Comparison of ENCODE assay signal across 9 mouse cellular contexts in the genomic region with DNA sequence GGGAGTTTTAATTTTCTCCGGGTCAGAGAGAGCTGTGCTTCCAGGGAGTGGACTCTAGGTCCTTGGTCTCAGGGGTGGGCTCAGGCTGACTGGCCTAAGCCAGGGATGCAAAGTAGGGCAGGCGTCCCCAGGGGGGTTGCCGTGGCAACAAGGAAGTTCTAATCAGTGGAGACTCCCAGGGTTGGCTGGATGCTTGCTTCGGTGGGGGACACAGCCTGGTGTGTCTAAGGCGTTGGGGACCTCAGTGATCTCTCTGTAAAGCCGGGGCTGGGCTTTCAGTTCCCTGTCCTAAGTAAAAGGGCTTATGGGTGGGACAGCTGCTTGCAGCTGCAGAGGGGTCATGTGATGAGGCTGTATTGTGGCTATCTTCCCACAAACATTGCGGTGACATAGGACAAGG.
DNase-seq lines count a peak whose midpoint lies in the region; ATAC-seq and TF ChIP-seq lines count a peak whose summit lies in the region.
"Had no signal": no experiment of that assay in that cellular context is flagged by ENCODE, and none has a peak within 500 bp of the region (broad histone marks: within the 10 kb centered on the region; RNA-seq: fewer than 3 reads in every experiment).

No protein-coding gene starts in this region.

- no peaks in the 10 kb centered on the region for H3K4me1 ChIP-seq in liver, postnatal 0 days (ENCODE audit: insufficient read depth)
- H3K4me1 ChIP-seq in liver, embryonic 12.5 days, result no peaks in the 10 kb centered on the region
- peaks cover 9% of the 10 kb centered on the region for H3K4me1 ChIP-seq in forebrain, embryonic 14.5 days (ENCODE audit: control insufficient read depth, insufficient read depth, low read length)
- H3K4me1 ChIP-seq in hindbrain, embryonic 13.5 days (replicated peaks), result peaks cover 43% of the 10 kb centered on the region
- H3K4me1 ChIP-seq: limb, embryonic 13.5 days had no signal

- TF ChIP-seq CTCF in liver, postnatal 0 days (IDR thresholded peaks at IDR 0.05; ENCODE audit: low read depth), result no peak

- no peaks in the 10 kb centered on the region for H3K36me3 ChIP-seq in liver, postnatal 0 days (replicated peaks; ENCODE audit: insufficient read depth, low read length)
- no peaks in the 10 kb centered on the region for H3K36me3 ChIP-seq in liver, embryonic 12.5 days
- no peaks in the 10 kb centered on the region for H3K36me3 ChIP-seq in forebrain, embryonic 14.5 days (ENCODE audit: control insufficient read depth, insufficient read depth, low read length)
- no peaks in the 10 kb centered on the region for H3K36me3 ChIP-seq in hindbrain, embryonic 13.5 days
- H3K36me3 ChIP-seq in splenic B cell, adult 2 months (ENCODE audit: control insufficient read depth, insufficient read depth, low read length, poor library complexity, severe bottlenecking), result no peaks in the 10 kb centered on the region
- H3K36me3 ChIP-seq: limb, embryonic 13.5 days had no signal

- ATAC-seq in liver, postnatal 0 days, result peak; percentile 43; the same call in 1 of the 2 replicates
- ATAC-seq in liver, embryonic 12.5 days, result no peak
- ATAC-seq in forebrain, embryonic 14.5 days, result peak; percentile 42; the same call in 1 of the 2 replicates
- ATAC-seq in hindbrain, embryonic 13.5 days (ENCODE audit: low FRiP score), result peak; percentile 38
- no peak for ATAC-seq in megakaryocyte, adult 5-6 weeks (ENCODE audit: poor library complexity, severe bottlenecking)

- no peak for DNase-seq in liver, postnatal 0 days
- peak; percentile 39 for DNase-seq in forebrain, embryonic 14.5 days (ENCODE audit: low spot score)
- peak; percentile 13 for DNase-seq in splenic B cell, adult 2 months (ENCODE audit: low read depth, low spot score)
- DNase-seq in layer of hippocampus, postnatal 14 days (ENCODE audit: low spot score in 2 of 2), result no peak
- no peak for DNase-seq in thymus, postnatal 14 days

- H3K27me3 ChIP-seq in liver, postnatal 0 days (ENCODE audit: insufficient read depth, low read length), result 0 out of 2 replicates have a peak, but pooled peaks cover 3% of the 10 kb centered on the region
- H3K27me3 ChIP-seq in liver, embryonic 12.5 days (replicated peaks), result peaks cover 17% of the 10 kb centered on the region; the same call in 1 of the 2 replicates
- H3K27me3 ChIP-seq in forebrain, embryonic 14.5 days (replicated peaks; ENCODE audit: control insufficient read depth, insufficient read depth, low read length), result no peaks in the 10 kb centered on the region
- 0 out of 2 replicates have a peak, but pooled peaks cover 5% of the 10 kb centered on the region for H3K27me3 ChIP-seq in hindbrain, embryonic 13.5 days
- H3K27me3 ChIP-seq in splenic B cell, adult 2 months (ENCODE audit: control insufficient read depth, insufficient read depth, low read length, poor library complexity, severe bottlenecking), result no peaks in the 10 kb centered on the region

- no peak overlapping the region for H3K4me3 ChIP-seq in liver, postnatal 0 days (ENCODE audit: low read depth, low read length)
- no peak overlapping the region for H3K4me3 ChIP-seq in liver, embryonic 12.5 days
- H3K4me3 ChIP-seq in forebrain, embryonic 14.5 days (ENCODE audit: low read depth, low read length), result no peak overlapping the region
- H3K4me3 ChIP-seq in hindbrain, embryonic 13.5 days, result no peak overlapping the region
- H3K4me3 ChIP-seq: limb, embryonic 13.5 days had no signal

- no peak overlapping the region for H3K9ac ChIP-seq in liver, postnatal 0 days (replicated peaks)
- H3K9ac ChIP-seq in liver, embryonic 12.5 days, result no peak overlapping the region
- no peak overlapping the region for H3K9ac ChIP-seq in forebrain, embryonic 14.5 days (ENCODE audit: low read length)
- H3K9ac ChIP-seq in hindbrain, embryonic 13.5 days, result no peak overlapping the region
- H3K9ac ChIP-seq: limb, embryonic 13.5 days had no signal

- 18% methylated on average over 7 of the region's 7 CpGs for WGBS in liver, postnatal 0 days (ENCODE audit: insufficient replicate concordance)
- WGBS in liver, embryonic 12.5 days (ENCODE audit: insufficient replicate concordance), result 21% methylated on average over 7 of the region's 7 CpGs
- WGBS in forebrain, embryonic 14.5 days, result 5% methylated on average over 7 of the region's 7 CpGs
- WGBS in hindbrain, embryonic 13.5 days, result 12% methylated on average over 7 of the region's 7 CpGs

- no peak overlapping the region for H3K27ac ChIP-seq in liver, postnatal 0 days (ENCODE audit: low read depth)
- no peak overlapping the region for H3K27ac ChIP-seq in liver, embryonic 12.5 days
- H3K27ac ChIP-seq in forebrain, embryonic 14.5 days (ENCODE audit: low read depth, low read length), result no peak overlapping the region
- no peak overlapping the region; the same call in 1 of the 2 replicates for H3K27ac ChIP-seq in hindbrain, embryonic 13.5 days
- H3K27ac ChIP-seq: limb, embryonic 13.5 days had no signal

- no peaks in the 10 kb centered on the region for H3K9me3 ChIP-seq in liver, postnatal 0 days (ENCODE audit: low read length)
- no peaks in the 10 kb centered on the region for H3K9me3 ChIP-seq in liver, embryonic 12.5 days (replicated peaks)
- no peaks in the 10 kb centered on the region for H3K9me3 ChIP-seq in forebrain, embryonic 14.5 days (replicated peaks; ENCODE audit: control insufficient read depth, low read length)
- no peaks in the 10 kb centered on the region for H3K9me3 ChIP-seq in hindbrain, embryonic 13.5 days
- H3K9me3 ChIP-seq: limb, embryonic 13.5 days had no signal

- H3K4me2 ChIP-seq in liver, postnatal 0 days (ENCODE audit: low read depth, low read length), result no peak overlapping the region
- H3K4me2 ChIP-seq in liver, embryonic 12.5 days, result no peak overlapping the region
- H3K4me2 ChIP-seq in forebrain, embryonic 14.5 days (ENCODE audit: low read length), result no peak overlapping the region
- H3K4me2 ChIP-seq in hindbrain, embryonic 13.5 days, result no peak overlapping the region
- H3K4me2 ChIP-seq: limb, embryonic 13.5 days had no signal

- TF ChIP-seq EP300 in liver, postnatal 0 days (IDR thresholded peaks at IDR 0.05; ENCODE audit: low read depth), result no peak

Comparison
In these comparisons a context has a peak if more than half of its experiments do, and no peak if none do; other contexts are left out.
1. ATAC-seq: peak in liver, postnatal 0 days (single experiment), forebrain, embryonic 14.5 days (single experiment) and hindbrain, embryonic 13.5 days (single experiment); none in liver, embryonic 12.5 days (single experiment) and megakaryocyte, adult 5-6 weeks (single experiment).
2. DNase-seq: peak in forebrain, embryonic 14.5 days (single experiment) and splenic B cell, adult 2 months (single experiment); none in liver, postnatal 0 days (single experiment), layer of hippocampus, postnatal 14 days (0 of 2) and thymus, postnatal 14 days (single experiment).